In the genomic region with DNA sequence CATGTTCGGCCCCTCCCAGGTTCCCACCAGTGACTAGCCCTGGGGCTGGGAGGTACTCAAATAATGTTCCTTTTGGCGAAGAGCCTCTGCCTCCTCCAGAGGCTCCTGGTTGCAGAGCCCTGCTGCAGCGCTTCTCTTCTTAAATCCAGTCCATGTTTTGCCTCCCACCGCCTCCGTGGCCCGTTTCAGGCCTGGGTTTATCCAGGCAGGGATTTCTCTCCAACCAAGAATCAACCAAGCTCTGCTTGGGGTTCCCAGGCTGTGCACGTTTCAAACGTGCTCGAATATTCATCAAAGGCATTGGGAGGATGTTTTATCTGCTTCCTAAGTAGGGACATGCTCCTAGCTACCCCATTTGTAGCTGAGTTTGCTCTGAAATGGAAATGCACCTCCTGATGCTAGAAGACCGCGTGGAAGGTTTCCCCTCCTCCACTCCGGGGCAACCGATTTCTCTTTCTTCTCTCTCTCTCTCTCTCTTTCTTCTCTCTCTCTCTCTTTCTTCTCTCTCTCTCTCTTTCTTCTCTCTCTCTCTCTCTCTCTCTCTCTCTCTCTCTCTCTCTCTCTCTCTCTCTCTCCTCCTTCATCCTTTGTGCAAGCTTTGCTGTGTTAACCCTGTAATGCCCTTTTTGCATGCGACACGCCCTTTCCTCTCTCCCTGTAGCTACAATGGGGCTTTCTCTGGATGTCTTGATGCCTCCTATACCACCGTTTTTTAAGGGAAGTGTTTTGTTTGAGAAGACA, we compare ENCODE assay signal across 8 mouse cellular contexts. TPM values are rescaled to one million over a fixed set of nuclear protein-coding genes. Genes with fewer than 3 reads are reported as not detected.
DNase-seq lines count a peak whose midpoint lies in the region; ATAC-seq and TF ChIP-seq lines count a peak whose summit lies in the region.

No protein-coding gene starts in this region.

- peaks cover 6% of the 10 kb centered on the region for H3K4me1 ChIP-seq in embryonic facial prominence, embryonic 15.5 days
- H3K4me1 ChIP-seq in heart, embryonic 11.5 days (ENCODE audit: control insufficient read depth, insufficient read depth, low read length), result no peaks in the 10 kb centered on the region
- peaks cover 17% of the 10 kb centered on the region for H3K4me1 ChIP-seq in kidney, embryonic 16.5 days (ENCODE audit: insufficient read depth, low read length)
- no peaks in the 10 kb centered on the region for H3K4me1 ChIP-seq in liver, adult 2 months (ENCODE audit: control insufficient read depth, insufficient read depth, low read length)

- ATAC-seq in embryonic facial prominence, embryonic 15.5 days (ENCODE audit: insufficient number of reproducible peaks, low FRiP score, low TSS enrichment, low read depth), result peak; percentile 87
- peak; percentile 80 for ATAC-seq in heart, embryonic 11.5 days (replicated peaks; ENCODE audit: insufficient number of reproducible peaks, low FRiP score, low TSS enrichment)
- peak; percentile 95 for ATAC-seq in kidney, embryonic 16.5 days (ENCODE audit: low FRiP score, low TSS enrichment)

- peak overlapping the region; percentile 94 for H3K27ac ChIP-seq in embryonic facial prominence, embryonic 15.5 days (replicated peaks)
- peak overlapping the region; percentile 77 for H3K27ac ChIP-seq in heart, embryonic 11.5 days (ENCODE audit: low read depth, low read length)
- H3K27ac ChIP-seq in kidney, embryonic 16.5 days (ENCODE audit: low read length), result peak overlapping the region; percentile 98
- H3K27ac ChIP-seq in liver, adult 2 months (replicated peaks; ENCODE audit: insufficient read depth, low read depth, low read length), result no peak overlapping the region

- H3ac ChIP-seq in myocyte (ENCODE audit: control insufficient read depth, insufficient read length), result no peak overlapping the region

- TF ChIP-seq CTCF in liver, adult 2 months (IDR thresholded peaks at IDR 0.05; ENCODE audit: low read depth, low read length), result no peak

- WGBS in embryonic facial prominence, embryonic 15.5 days, result under 1% methylated on average over 16 of the region's 16 CpGs
- 1% methylated on average over 16 of the region's 16 CpGs for WGBS in heart, embryonic 11.5 days (ENCODE audit: insufficient replicate concordance)
- WGBS in kidney, embryonic 16.5 days, result 0% methylated on average over 16 of the region's 16 CpGs
- WGBS in liver, adult 2 months, result 1% methylated on average over 16 of the region's 16 CpGs

- H3K27me3 ChIP-seq in embryonic facial prominence, embryonic 15.5 days, result no peaks in the 10 kb centered on the region
- H3K27me3 ChIP-seq in heart, embryonic 11.5 days (ENCODE audit: control insufficient read depth, insufficient read depth, low read length), result no peaks in the 10 kb centered on the region
- H3K27me3 ChIP-seq in kidney, embryonic 16.5 days (ENCODE audit: insufficient read depth, low read length), result no peaks in the 10 kb centered on the region
- H3K27me3 ChIP-seq in liver, adult 2 months (ENCODE audit: control insufficient read depth, insufficient read depth, low read length), result no peaks in the 10 kb centered on the region
- H3K27me3 ChIP-seq in myocyte (ENCODE audit: control insufficient read depth, insufficient read depth, insufficient read length), result no peaks in the 10 kb centered on the region
- no peaks in the 10 kb centered on the region for H3K27me3 ChIP-seq in splenic B cell, adult 2 months (ENCODE audit: control insufficient read depth, insufficient read depth, low read length, poor library complexity, severe bottlenecking)

- H3K79me2 ChIP-seq in liver, adult 2 months (ENCODE audit: control insufficient read depth, insufficient read depth, low read length), result no peaks in the 10 kb centered on the region
- no peaks in the 10 kb centered on the region for H3K79me2 ChIP-seq in myocyte (ENCODE audit: control insufficient read depth, insufficient read depth)

- no peaks in the 10 kb centered on the region for H3K9me3 ChIP-seq in embryonic facial prominence, embryonic 15.5 days (replicated peaks)
- 0 out of 2 replicates have a peak, but pooled peaks cover 2% of the 10 kb centered on the region for H3K9me3 ChIP-seq in heart, embryonic 11.5 days (replicated peaks; ENCODE audit: control insufficient read depth, low read length)
- H3K9me3 ChIP-seq in kidney, embryonic 16.5 days (ENCODE audit: low read length), result no peaks in the 10 kb centered on the region; the same call in 1 of the 2 replicates

- H3K4me2 ChIP-seq in embryonic facial prominence, embryonic 15.5 days (replicated peaks), result peak overlapping the region; percentile 51
- H3K4me2 ChIP-seq in heart, embryonic 11.5 days, result peak overlapping the region; percentile 49
- H3K4me2 ChIP-seq in kidney, embryonic 16.5 days (replicated peaks; ENCODE audit: low read depth, low read length), result peak overlapping the region; percentile 55
- H3K4me2 ChIP-seq in myocyte (ENCODE audit: low read depth), result peak overlapping the region; percentile 73

- no peaks in the 10 kb centered on the region for H3K36me3 ChIP-seq in embryonic facial prominence, embryonic 15.5 days
- no peaks in the 10 kb centered on the region for H3K36me3 ChIP-seq in heart, embryonic 11.5 days (ENCODE audit: control insufficient read depth, insufficient read depth, low read length)
- H3K36me3 ChIP-seq in kidney, embryonic 16.5 days (ENCODE audit: insufficient read depth, low read length), result no peaks in the 10 kb centered on the region
- H3K36me3 ChIP-seq in liver, adult 2 months (ENCODE audit: control insufficient read depth, insufficient read depth, low read length), result no peaks in the 10 kb centered on the region
- no peaks in the 10 kb centered on the region for H3K36me3 ChIP-seq in myocyte (ENCODE audit: control insufficient read depth, insufficient read depth)
- H3K36me3 ChIP-seq in splenic B cell, adult 2 months (ENCODE audit: control insufficient read depth, insufficient read depth, low read length, poor library complexity, severe bottlenecking), result no peaks in the 10 kb centered on the region

- H3K9ac ChIP-seq in embryonic facial prominence, embryonic 15.5 days, result peak overlapping the region; percentile 46
- peak overlapping the region; percentile 73 for H3K9ac ChIP-seq in heart, embryonic 11.5 days (ENCODE audit: low read depth, low read length)
- peak overlapping the region; percentile 78 for H3K9ac ChIP-seq in kidney, embryonic 16.5 days (replicated peaks; ENCODE audit: low read length)
- H3K9ac ChIP-seq in liver, adult 2 months (ENCODE audit: low read depth, low read length), result no peak overlapping the region; the same call in 1 of the 2 replicates

- peak; percentile 22; the same call in 1 of the 2 replicates for TF ChIP-seq POLR2A in liver, adult 2 months (IDR thresholded peaks at IDR 0.05; ENCODE audit: extremely low read depth, insufficient read depth, low read length)
- no peak for TF ChIP-seq POLR2A in myocyte (IDR thresholded peaks at IDR 0.05; ENCODE audit: insufficient read length, low read depth)

- DNase-seq in 416B (ENCODE audit: low read depth), result peak; percentile 90
- DNase-seq in adrenal gland, postnatal 4 days (ENCODE audit: low spot score in 2 of 2), result peak; percentile 44 to 46
- peak; percentile 71 for DNase-seq in liver, adult 2 months (ENCODE audit: extremely low read depth, low read depth, low spot score)
- peak; percentile 86 for DNase-seq in splenic B cell, adult 2 months (ENCODE audit: low read depth, low spot score)

- H3K4me3 ChIP-seq in embryonic facial prominence, embryonic 15.5 days (replicated peaks), result peak overlapping the region; percentile 60
- H3K4me3 ChIP-seq in heart, embryonic 11.5 days (ENCODE audit: low read depth, low read length), result peak overlapping the region; percentile 57
- peak overlapping the region; percentile 64 for H3K4me3 ChIP-seq in kidney, embryonic 16.5 days (ENCODE audit: low read length)
- H3K4me3 ChIP-seq in liver, adult 2 months (ENCODE audit: insufficient read depth, low read depth, low read length), result peak overlapping the region; percentile 72
- H3K4me3 ChIP-seq in myocyte, result peak overlapping the region; percentile 32

TF ChIP-seq in myocyte, 11 proteins besides CTCF, POLR2A, EP300 and RAD21:
- TF ChIP-seq MAX (IDR thresholded peaks at IDR 0.05; ENCODE audit: low read depth), result no peak
- TF ChIP-seq REST (IDR thresholded peaks at IDR 0.05; ENCODE audit: insufficient read depth, insufficient read length), result no peak
- TF ChIP-seq POLR2AphosphoS2 (IDR thresholded peaks at IDR 0.05; ENCODE audit: insufficient read length, low read depth), result no peak
- no peak for TF ChIP-seq TCF12 (IDR thresholded peaks at IDR 0.05; ENCODE audit: insufficient read depth, poor library complexity, severe bottlenecking)
- no peak for TF ChIP-seq E2F4 (IDR thresholded peaks at IDR 0.05; ENCODE audit: insufficient read depth)
- no peak for TF ChIP-seq MYOG (IDR thresholded peaks at IDR 0.05; ENCODE audit: control insufficient read depth in 1 of 3, insufficient read depth in 1 of 3, insufficient read length in 2 of 3, low read depth in 2 of 3)
- TF ChIP-seq TCF3 (IDR thresholded peaks at IDR 0.05; ENCODE audit: insufficient read length, low read depth), result no peak
- TF ChIP-seq SRF (IDR thresholded peaks at IDR 0.05; ENCODE audit: control insufficient read depth, insufficient read length, low read depth), result no peak

RNA-seq across cellular contexts. Expression of a gene that starts 40.2 kb away (rescaled TPM):
- not detected for total RNA-seq in adrenal gland, postnatal 4 days (2021)
- polyA plus RNA-seq in embryonic facial prominence, embryonic 15.5 days (2015; fragmentation: Nextera tagmentation; extraction: Ambion mirVana), result not detected in 2 replicates
- not detected in 2 replicates for polyA plus RNA-seq in heart, embryonic 11.5 days (2014; fragmentation: Nextera tagmentation; extraction: Ambion mirVana)
- polyA plus RNA-seq in kidney, embryonic 16.5 days (2015; fragmentation: Nextera tagmentation; extraction: Ambion mirVana), result 0.23 TPM in 1 of 2 replicates, not detected in the other
- total RNA-seq in liver, adult 2 months (2014; rRNA removed), result not detected in 2 replicates
- not detected in 2 replicates for polyA plus RNA-seq in liver, adult 2 months (2012; rRNA removed)
- polyA plus RNA-seq in myocyte (2012; fragmentation: generic; extraction: Trizol), result not detected
